ENCODE assay signal across 8 mouse cellular contexts in genomic region chr3:101923843-101924740, GRCm38 (mm10). TPM values are rescaled to one million over a fixed set of nuclear protein-coding genes. Genes with fewer than 3 reads are reported as not detected.
DNase-seq lines count a peak whose midpoint lies in the region; ATAC-seq and TF ChIP-seq lines count a peak whose summit lies in the region.

Gene Slc22a15 (minus strand): TSS chr3:101924453.

- no peak for TF ChIP-seq EP300 in ES-Bruce4 (IDR thresholded peaks at IDR 0.05; ENCODE audit: insufficient read depth, low read depth, low read length)

- peaks cover 6% of the 10 kb centered on the region for H3K27me3 ChIP-seq in ES-Bruce4 (ENCODE audit: control insufficient read depth, insufficient read depth, low read length, poor library complexity, severe bottlenecking)

- peak; percentile 57 to 74 for ATAC-seq in hematopoietic stem cell, adult 5-6 weeks (replicated peaks in 1 of 2; ENCODE audit: insufficient read depth in 1 of 2, low FRiP score in 2 of 2, low TSS enrichment in 1 of 2, low read depth in 1 of 2, poor library complexity in 2 of 2, severe bottlenecking in 2 of 2)

- H3K36me3 ChIP-seq in ES-Bruce4 (ENCODE audit: control insufficient read depth, insufficient read depth, low read length, poor library complexity, severe bottlenecking), result no peaks in the 10 kb centered on the region

- H3K4me1 ChIP-seq in ES-Bruce4 (ENCODE audit: control insufficient read depth, insufficient read depth, low read length), result no peaks in the 10 kb centered on the region

- no peak for TF ChIP-seq CTCF in ES-Bruce4 (IDR thresholded peaks at IDR 0.05; ENCODE audit: low read depth, low read length)

- H3K9ac ChIP-seq in ES-Bruce4 (ENCODE audit: low read depth, poor library complexity, severe bottlenecking), result peak within 1 kb of the TSS; percentile 85

- peak; percentile 75 for DNase-seq in cerebellum, adult 11-12 months
- peak; percentile 35 for DNase-seq in forelimb bud, embryonic 11.5 days (ENCODE audit: low read depth, low spot score)
- peak; percentile 36 to 50 for DNase-seq in layer of hippocampus, postnatal 14 days (ENCODE audit: low spot score in 2 of 2)
- peak; percentile 84 for DNase-seq in lung, postnatal 36 days
- peak; percentile 66 for DNase-seq in retina, embryonic 14.5 days (ENCODE audit: low spot score)
- peak; percentile 72 to 83 for DNase-seq in thymus, postnatal 36 days

- no peak within 1 kb of the TSS for H3K27ac ChIP-seq in ES-Bruce4 (ENCODE audit: insufficient read depth, low read length)

- TF ChIP-seq POLR2A in ES-Bruce4 (IDR thresholded peaks at IDR 0.05; ENCODE audit: insufficient read depth, low read length), result no peak

- peak within 1 kb of the TSS; percentile 93 for H3K4me3 ChIP-seq in ES-Bruce4 (ENCODE audit: low read depth, low read length)

- H3K9me3 ChIP-seq in ES-Bruce4 (replicated peaks; ENCODE audit: control insufficient read depth, insufficient read depth, low read length, poor library complexity, severe bottlenecking), result no peaks in the 10 kb centered on the region

RNA-seq across cellular contexts. Expression of gene Slc22a15, which starts in this region (rescaled TPM):
- polyA plus RNA-seq in ES-Bruce4 (2011; ENCODE audit: insufficient read depth, insufficient read length, low read depth, missing spikeins), result 0.85 and 1.8 TPM in 2 replicates
- total RNA-seq in hematopoietic stem cell, adult 5-6 weeks (2017), result 4.3 and 6.6 TPM in 2 replicates
- 10 to 100 TPM; 10.6 to 12.3 TPM for total RNA-seq in layer of hippocampus, postnatal 14 days (2021)
